Mouse (Mus musculus) limb, embryonic 12.5 days (tissue): ENCODE measurements around the gene Msantd1. TPM values are rescaled to one million over a fixed set of nuclear protein-coding genes. Genes with fewer than 3 reads are reported as not detected.

Experiments
- ATAC-seq: fragments of 200-750 bp; cut with Nextera tagmentation; 2 replicates; pipeline ENCODE4 v1.8.0; 2017; ENCODE audit warnings: low read depth, moderate TSS enrichment; ENCODE audit not compliant: insufficient number of reproducible peaks, insufficient read depth, low FRiP score, low TSS enrichment
- H3K27ac ChIP-seq: fragments of 300-500 bp; sonication (generic); 2 replicates; pipeline ENCODE4 v1.5.1; 2016; ENCODE audit warnings: mild to moderate bottlenecking, moderate library complexity
- H3K27me3 ChIP-seq: fragments of 300-500 bp; sonication (generic); 2 replicates; pipeline ENCODE4 v1.6.1; 2016; ENCODE audit warnings: mild to moderate bottlenecking, moderate library complexity
- H3K36me3 ChIP-seq: fragments of 300-500 bp; sonication (generic); 2 replicates; pipeline ENCODE4 v1.6.1; 2016; ENCODE audit warnings: mild to moderate bottlenecking, moderate library complexity
- H3K4me1 ChIP-seq: fragments of 300-500 bp; sonication (generic); replicated peaks from 2 replicates; pipeline ENCODE4 v1.6.1; 2016
- H3K4me2 ChIP-seq: fragments of 300-500 bp; sonication (generic); 2 replicates; pipeline ENCODE4 v1.6.1; 2016; ENCODE audit warnings: mild to moderate bottlenecking, moderate library complexity
- H3K4me3 ChIP-seq: fragments of 300-500 bp; sonication (generic); replicated peaks from 2 replicates; pipeline ENCODE4 v1.5.1; 2016; ENCODE audit warnings: mild to moderate bottlenecking
- H3K9ac ChIP-seq: fragments of 300-500 bp; sonication (generic); replicated peaks from 2 replicates; pipeline ENCODE4 v1.6.1; 2016; ENCODE audit warnings: mild to moderate bottlenecking, moderate library complexity
- H3K9me3 ChIP-seq: fragments of 300-500 bp; sonication (generic); 2 replicates; pipeline ENCODE4 v1.6.1; 2016; ENCODE audit warnings: mild to moderate bottlenecking, moderate library complexity
- WGBS: fragments of 180-500 bp; shearing (Covaris S2); methylation state at CpG from one replicate; pipeline ENCODE4 v1.1.7; 2016; 5-methylcytosine and 5-hydroxymethylcytosine counted together
- polyA plus RNA-seq: library from polyadenylated mRNA; unstranded; fragments of >200 nt; fragmentation: Nextera tagmentation; extraction: Ambion mirVana; gene quantifications from 2 replicates; pipeline ENCODE4 v1.2.1, GENCODE M21; 2016

Gene Msantd1
- polyA plus RNA-seq, 1 experiment from 2014 or later = 0.73 TPM

DNA sequence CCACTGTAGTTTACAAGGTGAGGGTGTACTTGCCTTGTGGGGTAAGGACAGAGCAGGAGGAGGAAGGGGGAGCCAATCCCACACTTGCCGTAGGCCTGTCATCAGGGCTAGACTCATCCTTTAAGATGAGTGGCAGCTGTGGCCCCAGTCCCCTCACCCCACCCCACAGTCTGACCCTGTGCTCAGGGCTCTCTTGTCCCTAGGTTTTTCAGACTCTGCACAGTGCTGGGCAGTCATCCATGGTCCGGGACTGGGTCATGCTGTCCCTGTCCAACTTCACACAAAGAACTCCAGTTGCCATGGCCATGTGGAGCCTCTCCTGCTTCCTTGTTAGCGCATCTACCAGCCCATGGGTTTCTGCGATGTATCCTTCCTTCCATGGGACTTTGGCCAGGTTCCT is 582 bp upstream of the Msantd1 start:
- Histone ChIP-seq H3K36me3 (peaks cover 83% of the 10 kb centered on the region), H3K4me2 (no peak overlapping the region), H3K9ac (no peak overlapping the region), H3K4me3 (no peak overlapping the region), H3K9me3 (no peaks in the 10 kb centered on the region), H3K4me1 (no peaks in the 10 kb centered on the region), H3K27ac (no peak overlapping the region), H3K27me3 (no peaks in the 10 kb centered on the region)
- WGBS = 95% methylated on average over 4 of the region's 4 CpGs
- ATAC-seq = no peak

DNA sequence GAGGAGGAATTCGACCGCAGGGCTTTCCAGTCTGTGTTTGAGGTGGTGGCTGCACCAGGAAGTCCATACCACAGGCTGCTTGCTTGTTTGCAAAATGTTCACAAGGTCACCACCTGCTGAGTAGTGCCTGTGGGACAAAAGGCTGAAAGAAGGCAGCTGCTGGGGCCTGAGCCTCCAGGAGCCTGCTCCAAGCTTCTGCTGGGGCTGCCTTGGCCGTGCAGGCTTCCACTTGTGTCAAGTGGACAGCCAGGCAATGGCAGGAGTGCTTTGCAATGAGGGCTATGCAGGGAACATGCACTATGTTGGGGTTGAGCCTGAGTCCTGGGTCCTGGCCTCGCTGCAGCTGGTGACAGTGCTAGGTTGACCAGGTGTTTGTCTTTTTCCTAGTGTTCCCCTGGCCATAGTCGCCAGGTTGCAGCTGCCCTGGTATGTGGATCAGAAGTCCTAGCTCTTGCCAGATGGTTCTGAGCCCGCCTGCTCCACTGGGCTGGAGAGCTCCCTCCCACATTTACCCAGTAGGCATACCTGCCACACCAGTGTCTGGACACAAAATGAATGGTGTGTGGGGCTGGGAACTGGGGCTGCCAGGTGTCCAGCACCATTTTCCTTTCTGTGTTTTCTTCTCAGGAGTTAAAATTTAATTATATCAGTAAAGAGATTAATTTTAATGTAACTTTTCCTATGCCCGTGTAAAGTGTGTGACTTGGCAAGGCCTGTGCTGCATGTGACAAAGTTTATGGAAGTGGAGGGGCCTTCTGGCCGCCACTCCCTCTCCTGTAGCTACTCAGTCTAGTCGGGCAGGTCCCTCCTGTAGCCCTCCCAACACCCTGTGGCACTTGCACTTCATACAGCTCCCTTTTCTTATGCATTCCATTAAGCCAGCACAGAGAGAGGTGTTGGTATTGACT is 1.2 kb downstream of the Msantd1 start:
- Histone ChIP-seq H3K9me3 (no peaks in the 10 kb centered on the region), H3K27me3 (no peaks in the 10 kb centered on the region), H3K4me1 (no peaks in the 10 kb centered on the region), H3K4me3 (no peak overlapping the region), H3K27ac (0 out of 2 replicates have a peak overlapping the region, but pooled peaks have one; percentile 17), H3K36me3 (peaks cover 68% of the 10 kb centered on the region), H3K4me2 (no peak overlapping the region), H3K9ac (no peak overlapping the region; the same call in 1 of the 2 replicates)
- no peak for ATAC-seq
- 76% methylated on average over 9 of the region's 9 CpGs for WGBS

DNA sequence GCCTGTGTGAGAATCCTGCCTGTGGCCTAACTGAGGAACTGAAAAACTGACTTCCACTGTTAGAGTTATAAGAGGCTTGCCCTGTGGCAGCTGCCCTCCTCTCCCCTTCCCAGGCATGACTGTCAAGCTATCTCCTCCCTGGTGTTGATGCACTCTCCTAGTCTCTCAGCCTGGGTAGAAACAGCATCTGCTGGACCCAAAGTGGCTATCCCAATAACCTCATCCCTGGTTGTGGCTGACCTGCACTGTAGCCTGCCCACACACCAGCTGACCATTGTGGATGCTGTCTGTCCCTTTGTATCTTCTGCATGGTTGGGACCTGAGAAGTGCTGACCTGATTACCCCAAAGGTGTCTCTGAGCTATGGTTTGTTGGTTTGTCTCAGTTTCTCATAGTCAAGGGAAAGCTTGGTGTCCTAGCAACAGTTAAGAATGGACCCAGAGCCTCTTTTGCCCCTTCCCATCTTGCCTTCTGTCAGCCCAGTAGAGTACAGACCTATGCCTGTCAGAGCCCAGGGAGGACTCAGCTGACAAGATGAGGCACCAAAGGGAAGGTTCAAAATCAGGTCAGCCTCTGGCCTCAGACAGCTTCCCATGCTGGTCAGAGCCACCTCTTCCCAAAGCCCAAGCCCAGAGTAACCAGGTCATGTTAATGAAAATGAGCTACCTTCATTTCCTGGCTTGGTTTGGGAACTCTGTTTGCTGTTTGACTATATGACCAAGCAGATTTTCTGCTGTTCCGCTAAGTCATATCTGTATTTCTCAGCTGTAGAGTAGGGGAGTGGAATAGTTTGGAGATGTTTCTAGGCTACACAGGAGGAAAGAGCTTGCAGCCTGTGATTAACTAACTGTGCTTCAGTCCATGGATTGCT is 2.1 kb downstream of the Msantd1 start:
- H3K9me3 ChIP-seq = no peaks in the 10 kb centered on the region
- no peak for ATAC-seq
- no peaks in the 10 kb centered on the region for H3K4me1 ChIP-seq
- no peak overlapping the region for H3K4me2 ChIP-seq
- no peak overlapping the region for H3K4me3 ChIP-seq
- no peaks in the 10 kb centered on the region for H3K27me3 ChIP-seq
- WGBS = 100% methylated on average over 1 of the region's 1 CpGs
- no peak overlapping the region for H3K9ac ChIP-seq
- no peak overlapping the region for H3K27ac ChIP-seq
- peaks cover 59% of the 10 kb centered on the region for H3K36me3 ChIP-seq

DNA sequence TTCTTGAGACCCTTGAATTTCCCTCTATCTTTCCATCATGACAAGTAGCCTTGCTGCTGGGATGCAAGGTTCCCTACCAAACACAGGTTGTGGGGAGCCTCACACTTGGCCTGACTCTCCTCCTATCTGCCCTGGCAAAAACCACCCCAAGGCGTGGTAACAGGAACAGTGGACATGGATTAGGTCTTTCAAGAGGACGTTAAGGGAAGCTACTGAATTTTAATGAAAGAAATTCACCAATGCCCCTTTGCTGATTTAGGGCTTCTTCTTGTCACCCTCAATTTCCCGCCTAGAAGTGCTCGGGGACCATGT is 2.6 kb downstream of the Msantd1 start:
- no peaks in the 10 kb centered on the region for H3K27me3 ChIP-seq
- H3K27ac ChIP-seq = no peak overlapping the region
- no peak overlapping the region for H3K4me3 ChIP-seq
- H3K9me3 ChIP-seq = no peaks in the 10 kb centered on the region
- ATAC-seq = no peak
- WGBS = 85% methylated on average over 4 of the region's 4 CpGs
- no peaks in the 10 kb centered on the region for H3K4me1 ChIP-seq
- peaks cover 53% of the 10 kb centered on the region for H3K36me3 ChIP-seq
- no peak overlapping the region for H3K9ac ChIP-seq
- H3K4me2 ChIP-seq = no peak overlapping the region

DNA sequence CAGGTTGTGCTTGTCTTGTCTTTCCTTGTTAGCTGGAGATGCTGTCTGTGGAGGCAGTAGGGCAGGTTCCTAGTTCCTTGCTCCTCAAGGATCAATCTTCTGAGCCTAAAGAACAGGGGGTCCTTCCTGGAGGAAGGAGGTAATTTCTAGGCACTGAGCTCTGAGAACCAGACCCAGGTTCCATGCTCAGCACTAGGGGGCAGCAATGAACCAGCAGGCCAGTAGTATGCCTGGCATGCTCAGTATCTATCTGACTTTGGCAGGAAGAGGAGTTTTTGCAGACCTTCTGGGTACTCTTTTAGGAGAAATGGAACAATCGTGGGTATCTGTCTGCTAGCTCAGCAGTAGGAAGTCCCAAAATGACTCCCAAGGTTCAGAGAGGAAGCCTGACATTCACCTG is 8.0 kb downstream of the Msantd1 start:
- H3K36me3 ChIP-seq = peaks cover 2% of the 10 kb centered on the region; the same call in 1 of the 2 replicates
- ATAC-seq = peak; percentile 52; the same call in 1 of the 2 replicates
- peaks cover 7% of the 10 kb centered on the region; the same call in 1 of the 2 replicates for H3K4me1 ChIP-seq
- no peak overlapping the region for H3K27ac ChIP-seq
- no peaks in the 10 kb centered on the region for H3K27me3 ChIP-seq
- no peak overlapping the region for H3K9ac ChIP-seq
- WGBS = 23% methylated on average over 1 of the region's 1 CpGs
- no peak overlapping the region for H3K4me2 ChIP-seq
- no peak overlapping the region for H3K4me3 ChIP-seq
- no peaks in the 10 kb centered on the region for H3K9me3 ChIP-seq

DNA sequence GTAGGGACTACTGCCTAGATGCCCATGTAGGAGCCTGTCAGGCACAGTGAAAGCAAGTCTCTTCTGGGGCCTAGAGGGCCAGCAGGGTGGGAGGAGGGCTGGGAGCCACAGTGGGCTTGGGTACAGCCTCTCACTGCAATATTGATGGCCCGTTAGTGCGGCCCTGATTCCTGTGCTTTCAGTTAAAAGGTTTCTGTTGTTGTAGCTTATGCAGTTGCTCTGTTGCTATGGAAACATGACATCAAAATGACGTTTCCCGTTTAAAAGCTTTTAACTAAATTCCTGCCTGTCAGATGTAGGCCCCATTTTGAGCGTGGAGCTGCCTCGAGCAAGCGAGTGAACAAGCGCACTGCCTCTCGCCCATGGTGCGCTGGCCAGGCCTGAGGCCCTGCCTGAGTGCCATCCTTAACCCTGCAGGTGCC is 9.4 kb downstream of the Msantd1 start:
- H3K4me2 ChIP-seq = no peak overlapping the region
- H3K9me3 ChIP-seq = no peaks in the 10 kb centered on the region
- no peak for ATAC-seq
- H3K27ac ChIP-seq = no peak overlapping the region
- WGBS = 55% methylated on average over 10 of the region's 10 CpGs
- no peaks in the 10 kb centered on the region for H3K36me3 ChIP-seq
- peaks cover 7% of the 10 kb centered on the region; the same call in 1 of the 2 replicates for H3K4me1 ChIP-seq
- no peaks in the 10 kb centered on the region for H3K27me3 ChIP-seq
- H3K4me3 ChIP-seq = no peak overlapping the region
- no peak overlapping the region for H3K9ac ChIP-seq

DNA sequence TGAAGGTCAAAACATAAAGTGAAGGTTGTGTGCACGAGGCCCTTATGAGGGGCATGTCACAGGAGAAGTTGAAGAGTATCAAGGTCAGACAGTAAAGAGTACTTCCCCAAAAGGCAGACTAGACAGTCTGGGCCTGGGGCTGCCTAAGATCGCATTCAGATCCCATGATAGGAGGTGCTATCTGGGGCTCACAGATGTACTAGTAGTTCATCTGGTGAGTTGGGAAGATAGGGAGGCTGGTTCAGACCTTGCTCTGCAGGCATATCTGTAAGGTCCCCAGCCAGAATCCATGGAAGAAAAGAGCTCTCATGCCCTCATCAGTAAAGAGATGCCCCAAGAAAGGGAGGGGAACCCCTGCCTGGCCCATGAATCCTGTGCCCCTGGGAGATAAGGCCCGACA is 11.0 kb downstream of the Msantd1 start:
- no peak overlapping the region for H3K27ac ChIP-seq
- no peak overlapping the region for H3K4me3 ChIP-seq
- no peaks in the 10 kb centered on the region for H3K27me3 ChIP-seq
- peaks cover 7% of the 10 kb centered on the region; the same call in 1 of the 2 replicates for H3K36me3 ChIP-seq
- WGBS = 88% methylated on average over 3 of the region's 3 CpGs
- H3K4me2 ChIP-seq = no peak overlapping the region
- H3K4me1 ChIP-seq = peaks cover 7% of the 10 kb centered on the region; the same call in 1 of the 2 replicates
- no peak overlapping the region for H3K9ac ChIP-seq
- no peaks in the 10 kb centered on the region for H3K9me3 ChIP-seq
- ATAC-seq = no peak

DNA sequence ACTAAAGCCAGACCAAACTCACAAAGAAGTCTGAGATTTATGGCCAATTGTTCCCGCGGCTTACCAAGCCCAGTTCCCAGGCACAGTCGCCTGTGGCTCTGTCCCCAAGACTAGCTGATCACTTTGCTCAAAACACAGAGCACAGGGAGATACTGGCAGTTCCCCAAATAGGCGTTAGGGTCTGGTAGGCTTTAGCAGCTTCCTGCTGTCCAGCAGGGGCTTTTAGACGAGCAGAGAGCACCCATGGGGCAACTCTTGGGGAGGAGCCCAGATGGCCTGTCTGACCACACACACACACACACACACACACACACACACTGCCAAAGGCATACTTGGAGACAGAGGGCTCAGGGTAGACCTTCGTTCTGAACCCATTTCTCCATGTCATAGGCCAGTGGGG is 14.7 kb downstream of the Msantd1 start:
- H3K4me1 ChIP-seq = 0 out of 2 replicates have a peak, but pooled peaks cover under 1% of the 10 kb centered on the region
- 52% methylated on average over 6 of the region's 6 CpGs for WGBS
- no peak for ATAC-seq
- H3K4me2 ChIP-seq = no peak overlapping the region
- H3K9me3 ChIP-seq = no peaks in the 10 kb centered on the region
- H3K4me3 ChIP-seq = no peak overlapping the region
- no peak overlapping the region for H3K27ac ChIP-seq
- no peak overlapping the region for H3K9ac ChIP-seq
- H3K36me3 ChIP-seq = peaks cover 18% of the 10 kb centered on the region; the same call in 1 of the 2 replicates
- H3K27me3 ChIP-seq = no peaks in the 10 kb centered on the region

DNA sequence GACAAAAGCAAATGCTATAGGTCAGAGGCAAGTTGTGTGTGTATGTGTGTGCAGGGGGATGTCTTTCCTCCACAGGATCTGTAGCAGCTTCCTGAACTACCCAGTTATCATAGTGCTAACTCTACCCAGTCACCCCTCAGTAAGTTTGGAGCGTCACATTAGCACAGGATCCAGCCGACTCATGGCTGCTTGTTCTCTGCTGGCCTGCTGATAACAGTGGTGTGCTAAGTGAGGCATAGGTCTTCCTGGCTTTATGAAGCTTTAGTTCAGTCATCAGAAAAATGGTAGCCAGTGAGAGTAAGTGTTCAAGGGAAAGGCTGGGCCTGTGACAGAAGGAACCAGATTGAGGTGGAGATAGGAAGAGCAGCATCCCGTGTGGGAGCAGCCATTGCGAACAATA is 16.1 kb downstream of the Msantd1 start:
- WGBS = 86% methylated on average over 4 of the region's 4 CpGs

DNA sequence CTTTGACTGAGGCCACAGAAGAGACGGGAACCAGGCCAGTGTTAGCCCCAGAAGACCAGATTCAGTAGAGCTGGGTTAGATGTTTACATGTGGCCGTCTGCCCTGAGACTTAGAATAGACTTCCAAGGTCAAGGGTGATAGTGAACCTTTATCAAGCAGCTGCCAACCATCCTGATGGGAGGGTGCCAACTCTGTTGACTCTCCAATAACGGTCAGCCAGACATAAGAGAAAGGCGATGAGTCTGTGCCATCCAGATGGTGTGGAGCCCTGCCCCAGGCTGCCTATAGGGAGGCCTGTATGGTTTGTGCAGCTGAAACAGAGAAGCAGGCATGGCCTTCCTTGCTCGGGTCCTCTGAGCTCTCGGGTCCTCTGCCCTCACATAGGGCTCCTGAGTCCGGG is 16.7 kb downstream of the Msantd1 start:
- Histone ChIP-seq H3K9ac (no peak overlapping the region), H3K27me3 (no peaks in the 10 kb centered on the region), H3K27ac (no peak overlapping the region), H3K36me3 (peaks cover 18% of the 10 kb centered on the region; the same call in 1 of the 2 replicates), H3K4me3 (no peak overlapping the region), H3K9me3 (no peaks in the 10 kb centered on the region), H3K4me2 (no peak overlapping the region), H3K4me1 (no peaks in the 10 kb centered on the region)
- WGBS = 83% methylated on average over 7 of the region's 7 CpGs
- ATAC-seq = no peak

More for the DNA sequence above, 16.1 kb downstream of the Msantd1 start:
- no peak overlapping the region for H3K4me2 ChIP-seq
- H3K9ac ChIP-seq = no peak overlapping the region
- H3K36me3 ChIP-seq = peaks cover 18% of the 10 kb centered on the region; the same call in 1 of the 2 replicates
- H3K9me3 ChIP-seq = no peaks in the 10 kb centered on the region
- H3K4me3 ChIP-seq = no peak overlapping the region
- H3K27me3 ChIP-seq = no peaks in the 10 kb centered on the region
- H3K4me1 ChIP-seq = no peaks in the 10 kb centered on the region
- ATAC-seq = no peak
- no peak overlapping the region for H3K27ac ChIP-seq

DNA sequence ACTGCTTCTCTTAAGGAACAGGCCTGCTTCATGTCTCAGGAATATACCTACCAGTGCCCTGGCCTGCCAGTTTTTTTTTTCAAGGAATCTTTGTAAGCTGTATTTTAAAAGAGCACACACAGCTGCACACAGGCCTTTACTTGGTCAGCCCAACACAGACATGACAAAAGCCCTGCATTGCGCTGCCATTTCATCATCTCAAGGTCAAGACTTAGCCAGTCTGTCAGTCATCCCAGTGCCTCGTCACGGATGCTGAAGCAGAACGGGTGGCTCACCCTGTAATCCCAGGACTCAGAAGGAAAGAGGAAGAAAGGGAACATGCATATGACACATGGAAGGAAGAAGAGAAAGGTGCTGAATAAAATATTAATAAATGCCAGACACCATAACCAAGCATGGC is 19.8 kb downstream of the Msantd1 start:
- Histone ChIP-seq H3K36me3 (peaks cover 18% of the 10 kb centered on the region; the same call in 1 of the 2 replicates), H3K4me2 (no peak overlapping the region), H3K9ac (no peak overlapping the region), H3K9me3 (no peaks in the 10 kb centered on the region), H3K4me3 (no peak overlapping the region), H3K27me3 (no peaks in the 10 kb centered on the region), H3K27ac (no peak overlapping the region), H3K4me1 (peaks cover 20% of the 10 kb centered on the region)
- WGBS = 88% methylated on average over 4 of the region's 4 CpGs
- no peak for ATAC-seq
